8 mouse cellular contexts compared by ENCODE assay signal in genomic region chr15:25414747-25415119, GRCm38 (mm10). TPM values are rescaled to one million over a fixed set of nuclear protein-coding genes. Genes with fewer than 3 reads are reported as not detected.
DNase-seq lines count a peak whose midpoint lies in the region; ATAC-seq and TF ChIP-seq lines count a peak whose summit lies in the region.

No protein-coding gene starts in this region.

- 0% methylated on average over 14 of the region's 14 CpGs for WGBS in forebrain, postnatal 0 days
- WGBS in lung, embryonic 14.5 days: under 1% methylated on average over 14 of the region's 14 CpGs
- WGBS in olfactory bulb, adult 2 months: under 1% methylated on average over 14 of the region's 14 CpGs

- TF ChIP-seq POLR2A in olfactory bulb, adult 2 months (IDR thresholded peaks at IDR 0.05; ENCODE audit: insufficient read depth, low read depth, low read length): no peak

- H3K4me1 ChIP-seq in E14TG2a.4 (replicated peaks; ENCODE audit: low read depth, low read length): peaks cover 13% of the 10 kb centered on the region
- peaks cover 8% of the 10 kb centered on the region for H3K4me1 ChIP-seq in forebrain, postnatal 0 days (ENCODE audit: insufficient read depth)
- H3K4me1 ChIP-seq in lung, embryonic 14.5 days (ENCODE audit: insufficient read depth): no peaks in the 10 kb centered on the region
- peaks cover 10% of the 10 kb centered on the region; the same call in 1 of the 2 replicates for H3K4me1 ChIP-seq in olfactory bulb, adult 2 months (ENCODE audit: control insufficient read depth, insufficient read depth, low read length)

- H3K4me3 ChIP-seq in E14TG2a.4 (replicated peaks; ENCODE audit: low read length): peak overlapping the region; percentile 95
- peak overlapping the region; percentile 84 for H3K4me3 ChIP-seq in forebrain, postnatal 0 days (ENCODE audit: low read depth, low read length)
- H3K4me3 ChIP-seq in layer of hippocampus, adult 2 months: peak overlapping the region; percentile 66
- H3K4me3 ChIP-seq in lung, embryonic 14.5 days (ENCODE audit: low read depth, low read length): peak overlapping the region; percentile 79
- H3K4me3 ChIP-seq in olfactory bulb, adult 2 months (ENCODE audit: insufficient read depth, low read depth, low read length): peak overlapping the region; percentile 53

- H3K9ac ChIP-seq in forebrain, postnatal 0 days: peak overlapping the region; percentile 100
- peak overlapping the region; percentile 89 for H3K9ac ChIP-seq in lung, embryonic 14.5 days

- H3K4me2 ChIP-seq in forebrain, postnatal 0 days (ENCODE audit: low read depth): peak overlapping the region; percentile 64
- H3K4me2 ChIP-seq in lung, embryonic 14.5 days: peak overlapping the region; percentile 71

- H3K36me3 ChIP-seq in E14TG2a.4 (ENCODE audit: insufficient read depth, low read length): peaks cover 12% of the 10 kb centered on the region; the same call in 1 of the 2 replicates
- H3K36me3 ChIP-seq in forebrain, postnatal 0 days (ENCODE audit: insufficient read depth): no peaks in the 10 kb centered on the region
- H3K36me3 ChIP-seq in lung, embryonic 14.5 days (ENCODE audit: insufficient read depth): no peaks in the 10 kb centered on the region

- peak; percentile 70 for DNase-seq in cerebellum, adult 11 months
- DNase-seq in forebrain, postnatal 0 days: peak; percentile 97
- peak; percentile 90 for DNase-seq in heart, postnatal 4 days
- DNase-seq in layer of hippocampus, adult 2 months (ENCODE audit: low spot score in 2 of 2): peak; percentile 89 to 94
- DNase-seq in lung, embryonic 14.5 days: peak; percentile 97
- DNase-seq in thymus, adult 18-20 months: peak; percentile 65 to 66

- peak; percentile 44 for ATAC-seq in forebrain, postnatal 0 days
- peak; percentile 30 for ATAC-seq in lung, embryonic 14.5 days (ENCODE audit: insufficient read depth)

- peaks cover 5% of the 10 kb centered on the region; the same call in 1 of the 2 replicates for H3K9me3 ChIP-seq in E14TG2a.4 (ENCODE audit: low read length)
- no peaks in the 10 kb centered on the region for H3K9me3 ChIP-seq in forebrain, postnatal 0 days (ENCODE audit: low read length)
- no peaks in the 10 kb centered on the region for H3K9me3 ChIP-seq in lung, embryonic 14.5 days (ENCODE audit: low read depth, low read length)

- peak; percentile 73 for TF ChIP-seq CTCF in E14TG2a.4 (conservative IDR thresholded peaks at IDR 0.05; ENCODE audit: low read length)
- peak; percentile 92 for TF ChIP-seq CTCF in forebrain, postnatal 0 days (IDR thresholded peaks at IDR 0.05; ENCODE audit: low read depth)
- TF ChIP-seq CTCF in layer of hippocampus, adult 2 months (conservative IDR thresholded peaks at IDR 0.05): peak; percentile 79
- peak; percentile 91 for TF ChIP-seq CTCF in lung, embryonic 14.5 days (IDR thresholded peaks at IDR 0.05; ENCODE audit: low read depth)
- peak; percentile 83 for TF ChIP-seq CTCF in olfactory bulb, adult 2 months (IDR thresholded peaks at IDR 0.05; ENCODE audit: insufficient read depth, low read depth, low read length)

- peaks cover 8% of the 10 kb centered on the region; the same call in 1 of the 2 replicates for H3K27me3 ChIP-seq in E14TG2a.4 (ENCODE audit: insufficient read depth, low read length)
- no peaks in the 10 kb centered on the region for H3K27me3 ChIP-seq in forebrain, postnatal 0 days (ENCODE audit: insufficient read depth, low read length)
- no peaks in the 10 kb centered on the region for H3K27me3 ChIP-seq in lung, embryonic 14.5 days (ENCODE audit: insufficient read depth, low read length)

- H3K27ac ChIP-seq in forebrain, postnatal 0 days (ENCODE audit: low read depth, low read length): peak overlapping the region; percentile 100
- peak overlapping the region; percentile 99 for H3K27ac ChIP-seq in layer of hippocampus, adult 2 months
- peak overlapping the region; percentile 92; the same call in 1 of the 2 replicates for H3K27ac ChIP-seq in lung, embryonic 14.5 days (ENCODE audit: low read depth)
- H3K27ac ChIP-seq in olfactory bulb, adult 2 months (ENCODE audit: insufficient read depth, low read depth, low read length): peak overlapping the region; percentile 78

RNA-seq across cellular contexts. Expression of gene Basp1, which starts 1.2 kb away (rescaled TPM):
- total RNA-seq in forebrain, postnatal 0 days (2014; rRNA removed): 1,159 and 1,218 TPM in 2 replicates
- 485 and 513 TPM in 2 replicates for polyA plus RNA-seq in forebrain, postnatal 0 days (2015; fragmentation: Nextera tagmentation; extraction: Ambion mirVana)
- total RNA-seq in heart, postnatal 4 days (2021): 10 to 100 TPM; 13.7 to 15.5 TPM
- total RNA-seq in layer of hippocampus, adult 2 months (2021): 100 to 1,000 TPM; 576 to 634 TPM
- 34.5 and 37.8 TPM in 2 replicates for polyA plus RNA-seq in lung, embryonic 14.5 days (2014; fragmentation: Nextera tagmentation; extraction: Ambion mirVana)
- polyA plus RNA-seq in olfactory bulb, adult 2 months (2012; ENCODE audit: insufficient read depth, insufficient read length, low replicate concordance, missing spikeins): 416 TPM in 1 of 2 replicates, not detected in the other

Comparison
In these comparisons a context has a peak if more than half of its experiments do, and no peak if none do; other contexts are left out.
1. Peak in every context shown above with its lines: DNase-seq, ATAC-seq, H3K4me3 ChIP-seq and H3K27ac ChIP-seq.
2. RNA of gene Basp1, which starts 1.2 kb away (total RNA-seq): 1,159 to 1,218 TPM in forebrain, postnatal 0 days and 576 to 634 TPM in layer of hippocampus, adult 2 months; 13.7 to 15.5 TPM in heart, postnatal 4 days; every median in the first group is over 10 times any median in the second.